Mouse (Mus musculus): Measurements from ENCODE around the gene Tcf23. TPM values are rescaled to one million over a fixed set of nuclear protein-coding genes. Genes with fewer than 3 reads are reported as not detected.
"Not testable (repeated sequence)": the region's sequence is repeated elsewhere in the genome, so short reads cannot be mapped to it uniquely, and the experiment has no call there.

The Tcf23 gene
- polyA plus RNA-seq, 1 experiment: 0.23 TPM

DNA sequence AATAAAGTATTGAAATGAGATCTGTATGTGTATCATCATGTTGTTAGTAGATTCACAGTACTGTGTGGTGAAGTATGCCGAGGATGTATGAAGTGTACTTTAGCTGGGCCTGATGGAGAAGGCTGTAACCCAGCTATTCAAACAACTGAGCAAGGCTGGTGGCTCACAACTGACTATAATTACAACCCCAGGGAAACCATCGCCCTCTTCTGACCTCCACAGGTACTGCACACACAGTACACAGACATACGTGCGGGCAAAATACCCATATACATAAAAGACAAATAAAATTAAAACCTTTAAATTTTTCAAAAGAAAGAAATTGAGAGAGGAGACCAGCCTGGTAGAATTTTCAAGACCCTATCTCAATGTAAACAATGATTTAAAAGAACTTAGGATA, 33.1 kb downstream of the Tcf23 start:
- Histone ChIP-seq H3K4me1 (ENCODE audit: control insufficient read depth, insufficient read depth, low read length) (no peaks in the 10 kb centered on the region), H3K4me3 (ENCODE audit: insufficient read depth, low read length) (no peak overlapping the region), H3K27ac (ENCODE audit: insufficient read depth, low read length) (no peak overlapping the region)
- TF ChIP-seq CTCF (IDR thresholded peaks at IDR 0.05; ENCODE audit: extremely low read depth, insufficient read depth, low read length) (0 out of 2 replicates have a peak, but pooled peaks have one; percentile 5), POLR2A (IDR thresholded peaks at IDR 0.05; ENCODE audit: extremely low read depth, insufficient read depth, low read length) (no peak)

DNA sequence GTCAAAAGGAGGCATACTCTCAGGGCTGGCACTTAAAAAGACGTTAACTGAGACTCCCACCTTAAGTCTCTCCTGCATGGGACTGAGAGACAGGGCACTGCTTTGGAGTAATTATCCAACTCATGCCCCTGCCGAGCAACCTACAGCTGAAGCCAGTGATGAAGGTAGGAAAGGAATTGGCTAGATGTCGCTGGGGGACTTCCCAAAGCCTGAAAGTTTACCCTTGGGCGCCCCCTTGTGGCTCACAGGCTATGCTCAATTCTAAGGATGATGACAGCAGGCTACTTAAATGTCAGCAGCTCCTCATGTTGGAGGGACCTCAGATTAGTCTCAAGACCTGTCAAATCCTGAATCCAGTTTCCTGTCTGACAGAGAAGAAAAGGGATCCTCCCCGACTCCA, 35.7 kb downstream of the Tcf23 start:
- no peaks in the 10 kb centered on the region for H3K4me1 ChIP-seq (ENCODE audit: control insufficient read depth, insufficient read depth, low read length)
- H3K27ac ChIP-seq (ENCODE audit: insufficient read depth, low read length): no peak overlapping the region
- no peak overlapping the region for H3K4me3 ChIP-seq (ENCODE audit: insufficient read depth, low read length)
- peak; percentile 80 for TF ChIP-seq CTCF (IDR thresholded peaks at IDR 0.05; ENCODE audit: extremely low read depth, insufficient read depth, low read length)
- TF ChIP-seq POLR2A (IDR thresholded peaks at IDR 0.05; ENCODE audit: extremely low read depth, insufficient read depth, low read length): no peak

DNA sequence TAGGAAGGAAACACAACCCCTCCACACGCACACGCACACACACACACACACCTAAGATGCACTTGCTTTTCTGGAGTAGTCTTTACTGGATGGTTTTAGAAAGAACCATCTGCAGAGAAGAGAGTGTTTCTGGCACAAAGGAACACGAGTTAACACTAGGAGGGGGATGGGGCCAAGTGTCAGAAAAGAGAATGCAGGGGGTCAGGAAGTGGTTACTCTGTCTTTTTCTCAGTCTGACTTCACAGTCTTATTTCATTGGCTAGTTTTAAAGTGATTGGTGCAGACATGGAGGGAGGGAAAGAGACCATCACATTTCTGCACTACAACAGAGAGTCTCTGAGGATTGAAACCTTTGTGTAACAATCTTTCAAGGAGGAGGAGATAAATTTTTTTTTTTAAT, 44.3 kb downstream of the Tcf23 start:
- Histone ChIP-seq H3K4me3 (ENCODE audit: insufficient read depth, low read length) (no peak overlapping the region), H3K4me1 (ENCODE audit: control insufficient read depth, insufficient read depth, low read length) (no peaks in the 10 kb centered on the region), H3K27ac (ENCODE audit: insufficient read depth, low read length) (no peak overlapping the region)
- TF ChIP-seq POLR2A (IDR thresholded peaks at IDR 0.05; ENCODE audit: extremely low read depth, insufficient read depth, low read length) (no peak), CTCF (IDR thresholded peaks at IDR 0.05; ENCODE audit: extremely low read depth, insufficient read depth, low read length) (no peak)

DNA sequence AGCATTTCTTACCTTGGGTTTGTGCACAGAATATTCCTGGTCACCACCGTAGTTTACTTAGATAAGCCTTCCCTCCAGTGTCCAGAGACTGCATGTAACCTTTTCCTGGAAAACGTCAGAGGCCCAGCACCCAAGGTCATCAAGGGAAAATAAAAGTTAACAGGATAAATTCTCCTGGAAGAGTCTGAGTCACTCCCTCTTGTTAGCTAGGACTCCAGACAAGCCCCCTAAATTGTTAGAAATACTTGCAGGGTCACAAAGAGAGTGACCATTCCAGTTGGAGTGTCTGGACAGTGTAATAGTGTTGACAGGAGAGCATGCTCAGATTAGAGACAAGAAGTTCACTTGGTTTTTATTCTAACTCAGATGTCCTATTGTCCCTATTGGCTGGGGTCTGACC, 47.5 kb downstream of the Tcf23 start:
- TF ChIP-seq CTCF (IDR thresholded peaks at IDR 0.05; ENCODE audit: extremely low read depth, insufficient read depth, low read length) (no peak), POLR2A (IDR thresholded peaks at IDR 0.05; ENCODE audit: extremely low read depth, insufficient read depth, low read length) (no peak)
- Histone ChIP-seq H3K4me3 (ENCODE audit: insufficient read depth, low read length) (no peak overlapping the region), H3K4me1 (ENCODE audit: control insufficient read depth, insufficient read depth, low read length) (no peaks in the 10 kb centered on the region), H3K27ac (ENCODE audit: insufficient read depth, low read length) (no peak overlapping the region)

DNA sequence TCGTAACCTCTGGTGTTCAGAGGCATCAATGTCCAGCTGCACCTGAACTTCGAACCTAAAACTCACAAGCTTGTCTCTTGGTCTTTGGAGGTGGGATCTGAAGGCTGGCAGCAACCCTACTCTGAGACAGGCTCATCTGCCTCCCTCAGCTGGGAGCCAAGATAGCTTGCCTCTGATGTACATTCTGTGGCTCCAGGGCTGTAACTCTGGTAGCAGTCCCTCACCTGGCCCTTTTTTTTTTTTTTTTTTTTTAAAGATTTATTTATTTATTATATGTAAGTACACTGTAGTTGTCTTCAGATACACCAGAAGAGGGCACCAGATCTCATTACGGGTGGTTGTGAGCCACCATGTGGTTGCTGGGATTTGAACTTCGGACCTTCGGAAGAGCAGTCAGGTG, 53.3 kb downstream of the Tcf23 start:
- not testable (repeated sequence) for H3K4me1 ChIP-seq (ENCODE audit: control insufficient read depth, insufficient read depth, low read length); H3K27ac ChIP-seq (ENCODE audit: insufficient read depth, low read length); H3K4me3 ChIP-seq (ENCODE audit: insufficient read depth, low read length)

DNA sequence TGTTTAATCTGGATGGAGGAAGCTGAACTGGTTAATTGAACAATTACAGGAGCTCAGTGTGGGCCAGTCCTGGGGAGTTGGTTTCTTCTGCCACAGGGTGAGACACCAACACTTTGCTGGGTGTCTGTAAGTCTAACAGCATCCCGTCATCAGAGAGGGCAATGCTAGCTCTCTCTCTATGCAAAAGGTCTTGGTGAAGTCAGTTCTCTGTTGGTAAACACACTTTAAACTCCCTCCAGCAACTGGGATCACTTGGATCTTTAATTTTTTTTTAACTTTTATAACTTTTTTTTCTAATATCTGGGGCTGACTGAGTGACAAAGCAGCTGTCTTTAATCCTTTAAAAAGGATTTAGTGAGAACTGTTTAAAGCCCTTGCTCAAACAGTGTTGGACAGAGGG, 54.2 kb downstream of the Tcf23 start:
- no peak for TF ChIP-seq POLR2A (IDR thresholded peaks at IDR 0.05; ENCODE audit: extremely low read depth, insufficient read depth, low read length)
- TF ChIP-seq CTCF (IDR thresholded peaks at IDR 0.05; ENCODE audit: extremely low read depth, insufficient read depth, low read length): no peak
- H3K4me3 ChIP-seq (ENCODE audit: insufficient read depth, low read length): no peak overlapping the region
- H3K4me1 ChIP-seq (ENCODE audit: control insufficient read depth, insufficient read depth, low read length): no peaks in the 10 kb centered on the region
- no peak overlapping the region for H3K27ac ChIP-seq (ENCODE audit: insufficient read depth, low read length)

DNA sequence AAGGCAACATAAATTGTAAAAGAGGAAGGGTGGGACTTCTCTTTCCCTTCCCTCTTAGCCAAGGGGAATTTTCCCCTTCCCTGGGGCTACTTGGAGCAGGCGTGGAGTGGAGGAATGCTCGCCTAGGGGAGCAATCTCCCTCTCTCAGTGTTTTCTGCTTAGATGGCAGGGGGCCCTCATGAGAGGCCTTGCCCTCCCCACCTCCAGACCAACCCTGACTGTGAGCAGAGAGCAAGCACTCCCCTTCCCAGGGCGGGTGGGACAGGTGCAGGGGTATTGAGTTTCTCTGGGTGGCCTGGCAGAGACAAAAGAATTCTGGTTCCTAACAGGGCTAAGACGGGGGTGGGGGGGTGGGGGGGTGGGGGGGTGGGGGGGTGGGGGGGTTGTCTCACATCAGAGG, 54.8 kb downstream of the Tcf23 start:
- no peak for TF ChIP-seq CTCF (IDR thresholded peaks at IDR 0.05; ENCODE audit: extremely low read depth, insufficient read depth, low read length)
- no peak for TF ChIP-seq POLR2A (IDR thresholded peaks at IDR 0.05; ENCODE audit: extremely low read depth, insufficient read depth, low read length)
- Histone ChIP-seq H3K4me3 (ENCODE audit: insufficient read depth, low read length) (no peak overlapping the region), H3K27ac (ENCODE audit: insufficient read depth, low read length) (no peak overlapping the region), H3K4me1 (ENCODE audit: control insufficient read depth, insufficient read depth, low read length) (no peaks in the 10 kb centered on the region)

DNA sequence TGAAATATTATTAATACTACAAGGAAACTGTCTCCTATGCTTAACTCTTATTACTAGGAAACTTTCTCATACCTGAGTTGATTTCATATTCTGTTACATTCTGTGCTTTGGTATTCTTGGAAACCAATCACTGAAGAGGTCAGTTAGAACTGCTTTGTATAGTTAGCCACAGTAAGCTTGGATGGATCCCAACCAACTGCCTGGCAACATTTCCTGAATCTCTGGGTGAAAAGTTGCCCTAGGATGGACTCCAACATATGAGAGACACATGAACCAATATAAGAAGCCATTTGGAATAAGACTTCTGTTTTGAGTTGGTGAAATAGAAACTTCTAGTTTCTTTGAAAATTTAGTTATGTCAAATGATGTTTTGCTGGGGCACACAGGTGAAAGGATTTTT, 56.2 kb downstream of the Tcf23 start:
- TF ChIP-seq CTCF (IDR thresholded peaks at IDR 0.05; ENCODE audit: extremely low read depth, insufficient read depth, low read length) (no peak), POLR2A (IDR thresholded peaks at IDR 0.05; ENCODE audit: extremely low read depth, insufficient read depth, low read length) (no peak)
- H3K4me1 ChIP-seq (ENCODE audit: control insufficient read depth, insufficient read depth, low read length): no peaks in the 10 kb centered on the region
- H3K27ac ChIP-seq (ENCODE audit: insufficient read depth, low read length): no peak overlapping the region
- no peak overlapping the region for H3K4me3 ChIP-seq (ENCODE audit: insufficient read depth, low read length)

Other genes with a start within 250 kb of the Tcf23 start
- 268 and 302 TPM in 2 replicates for gene Mapre3, start 154.0 kb upstream of the Tcf23 start, polyA plus RNA-seq (2012; rRNA removed)
- 75.1 and 77.9 TPM in 2 replicates for gene Tmem214, start 100.7 kb upstream of the Tcf23 start, polyA plus RNA-seq (2012; rRNA removed)
- 15.7 and 17.0 TPM in 2 replicates for gene Agbl5, start 80.0 kb upstream of the Tcf23 start, polyA plus RNA-seq (2012; rRNA removed)
- gene Ost4, start 60.9 kb upstream of the Tcf23 start, polyA plus RNA-seq (2012; rRNA removed): 150 and 171 TPM in 2 replicates
- 2.7 and 3.1 TPM in 2 replicates for gene Emilin1, start 55.3 kb upstream of the Tcf23 start, polyA plus RNA-seq (2012; rRNA removed)
- gene Khk, start 47.2 kb upstream of the Tcf23 start, polyA plus RNA-seq (2012; rRNA removed): 24.9 and 29.0 TPM in 2 replicates
- gene Cgref1, start 23.1 kb upstream of the Tcf23 start, polyA plus RNA-seq (2012; rRNA removed): 25.2 and 26.3 TPM in 2 replicates
- 183 and 209 TPM in 2 replicates for gene Preb, start 8.3 kb upstream of the Tcf23 start, polyA plus RNA-seq (2012; rRNA removed)
- gene Atraid, start 79.7 kb downstream of the Tcf23 start, polyA plus RNA-seq (2012; rRNA removed): 186 and 189 TPM in 2 replicates
- gene Slc5a6, start 80.3 kb downstream of the Tcf23 start, polyA plus RNA-seq (2012; rRNA removed): 32.5 and 34.9 TPM in 2 replicates
- 13.4 and 14.1 TPM in 2 replicates for gene Cad, start 86.1 kb downstream of the Tcf23 start, polyA plus RNA-seq (2012; rRNA removed)
- gene Dnajc5g, start 137.6 kb downstream of the Tcf23 start, polyA plus RNA-seq (2012; rRNA removed): not detected in 2 replicates
- gene Slc30a3, start 139.6 kb downstream of the Tcf23 start, polyA plus RNA-seq (2012; rRNA removed): 185 and 189 TPM in 2 replicates
- gene Trim54, start 148.1 kb downstream of the Tcf23 start, polyA plus RNA-seq (2012; rRNA removed): 0.21 TPM in 1 of 2 replicates, not detected in the other
- 0.91 and 0.92 TPM in 2 replicates for gene Ucn, start 170.2 kb downstream of the Tcf23 start, polyA plus RNA-seq (2012; rRNA removed)
- 96.7 and 102 TPM in 2 replicates for gene Mpv17, start 185.6 kb downstream of the Tcf23 start, polyA plus RNA-seq (2012; rRNA removed)
- 2.8 and 3.4 TPM in 2 replicates for gene Gm29609, start 211.2 kb downstream of the Tcf23 start, polyA plus RNA-seq (2012; rRNA removed)
- 86.8 and 92.3 TPM in 2 replicates for gene Gtf3c2, start 211.5 kb downstream of the Tcf23 start, polyA plus RNA-seq (2012; rRNA removed)
- 87.6 and 90.6 TPM in 2 replicates for gene Snx17, start 224.6 kb downstream of the Tcf23 start, polyA plus RNA-seq (2012; rRNA removed)
- gene Eif2b4, start 224.8 kb downstream of the Tcf23 start, polyA plus RNA-seq (2012; rRNA removed): 62.7 and 66.2 TPM in 2 replicates
- gene Zfp513, start 233.6 kb downstream of the Tcf23 start, polyA plus RNA-seq (2012; rRNA removed): 38.1 and 42.1 TPM in 2 replicates

All from cortical plate, adult 2 months (tissue).